Mouse (Mus musculus) embryonic facial prominence, embryonic 14.5 days (tissue): Measurements from ENCODE around the gene Blm. TPM values are rescaled to one million over a fixed set of nuclear protein-coding genes. Genes with fewer than 3 reads are reported as not detected.

Experiments used
- ATAC-seq: fragments of 200-750 bp; cut with Nextera tagmentation; 2 replicates; pipeline ENCODE4 v1.8.0; 2017; ENCODE audit warnings: low read depth, moderate number of reproducible peaks, moderate TSS enrichment
- DNase-seq: peaks from one replicate; pipeline ENCODE4 v3.0.0-alpha.2; 2015; ENCODE audit warnings: low spot score
- H3K27ac ChIP-seq: fragments of 300-500 bp; sonication (generic); replicated peaks from 2 replicates; pipeline ENCODE4 v1.5.1; 2014; ENCODE audit warnings: low read depth, mild to moderate bottlenecking, low read length, moderate library complexity
- H3K27me3 ChIP-seq: fragments of 300-500 bp; sonication (generic); replicated peaks from 2 replicates; pipeline ENCODE4 v1.6.1; 2014; ENCODE audit warnings: low read length; ENCODE audit not compliant: control insufficient read depth, insufficient read depth
- H3K36me3 ChIP-seq: fragments of 300-500 bp; sonication (generic); 2 replicates; pipeline ENCODE4 v1.6.1; 2014; ENCODE audit warnings: low read length, mixed read lengths; ENCODE audit not compliant: control insufficient read depth, insufficient read depth
- H3K4me1 ChIP-seq: fragments of 300-500 bp; sonication (generic); 2 replicates; pipeline ENCODE4 v1.6.1; 2014; ENCODE audit warnings: antibody characterized with exemption, low read length; ENCODE audit not compliant: control insufficient read depth, insufficient read depth
- H3K4me2 ChIP-seq: fragments of 300-500 bp; sonication (generic); 2 replicates; pipeline ENCODE4 v1.6.1; 2014; ENCODE audit warnings: low read depth, mild to moderate bottlenecking, low read length, moderate library complexity, mixed read lengths
- H3K4me3 ChIP-seq: fragments of 300-500 bp; sonication (generic); 2 replicates; pipeline ENCODE4 v1.5.1; 2014; ENCODE audit warnings: low read depth, mild to moderate bottlenecking, low read length
- H3K9ac ChIP-seq: fragments of 300-500 bp; sonication (generic); 2 replicates; pipeline ENCODE4 v1.6.1; 2014; ENCODE audit warnings: low read depth, mild to moderate bottlenecking, low read length, moderate library complexity, mixed read lengths
- H3K9me3 ChIP-seq: fragments of 300-500 bp; sonication (generic); 2 replicates; pipeline ENCODE4 v1.6.1; 2016; ENCODE audit warnings: low read length; ENCODE audit not compliant: control insufficient read depth
- WGBS: fragments of 180-500 bp; shearing (Covaris S2); extraction: QIAGEN DNeasy Blood & Tissue Kit; methylation state at CpG from one replicate; pipeline ENCODE4 v1.1.7; 2014; 5-methylcytosine and 5-hydroxymethylcytosine counted together
- polyA plus RNA-seq: library from polyadenylated mRNA; unstranded; fragments of >200 nt; fragmentation: Nextera tagmentation; extraction: Ambion mirVana; gene quantifications from 2 replicates; pipeline ENCODE4 v1.2.1, GENCODE M21; 2014

Gene Blm
- polyA plus RNA-seq, 1 experiment from 2014 or later: 13.1 TPM

- no peak overlapping the region for H3K4me2 ChIP-seq
- peaks cover 11% of the 10 kb centered on the region for H3K4me1 ChIP-seq
- ATAC-seq (no peak), DNase-seq (no peak)
- H3K9me3 ChIP-seq: no peaks in the 10 kb centered on the region
- H3K27ac ChIP-seq: no peak overlapping the region
- H3K27me3 ChIP-seq: no peaks in the 10 kb centered on the region
- H3K36me3 ChIP-seq: peaks cover 19% of the 10 kb centered on the region
- WGBS: 90% methylated on average over 5 of the region's 5 CpGs
- no peak overlapping the region for H3K4me3 ChIP-seq
- no peak overlapping the region for H3K9ac ChIP-seq
Measured at GRCm38 (mm10) chr7:80453997-80454396, 80.9 kb downstream of the Blm start.

GRCm38 (mm10) chr7:80453121-80453520, 81.8 kb downstream of the Blm start:
- Histone ChIP-seq H3K27me3 (no peaks in the 10 kb centered on the region), H3K4me2 (no peak overlapping the region), H3K4me1 (peaks cover 11% of the 10 kb centered on the region), H3K4me3 (no peak overlapping the region), H3K36me3 (peaks cover 19% of the 10 kb centered on the region), H3K9ac (no peak overlapping the region), H3K27ac (no peak overlapping the region), H3K9me3 (no peaks in the 10 kb centered on the region)
- 94% methylated on average over 3 of the region's 3 CpGs for WGBS
- DNase-seq: no peak
- ATAC-seq: no peak

- 83% methylated on average over 5 of the region's 5 CpGs for WGBS
- Histone ChIP-seq H3K36me3 (peaks cover 19% of the 10 kb centered on the region), H3K27me3 (no peaks in the 10 kb centered on the region), H3K27ac (no peak overlapping the region), H3K9ac (no peak overlapping the region), H3K9me3 (no peaks in the 10 kb centered on the region), H3K4me1 (peaks cover 11% of the 10 kb centered on the region), H3K4me3 (no peak overlapping the region), H3K4me2 (no peak overlapping the region)
- ATAC-seq (no peak), DNase-seq (no peak)
Measured at GRCm38 (mm10) chr7:80452241-80452640, 82.7 kb downstream of the Blm start.

GRCm38 (mm10) chr7:80451550-80452232, 83.2 kb downstream of the Blm start:
- no peak for ATAC-seq
- H3K9me3 ChIP-seq: no peaks in the 10 kb centered on the region

GRCm38 (mm10) chr7:80450354-80450753, 84.6 kb downstream of the Blm start:
- no peak overlapping the region for H3K9ac ChIP-seq
- H3K9me3 ChIP-seq: no peaks in the 10 kb centered on the region
- no peaks in the 10 kb centered on the region for H3K4me1 ChIP-seq
- H3K4me3 ChIP-seq: no peak overlapping the region
- peaks cover 19% of the 10 kb centered on the region for H3K36me3 ChIP-seq
- H3K27me3 ChIP-seq: no peaks in the 10 kb centered on the region
- WGBS: 67% methylated on average over 4 of the region's 4 CpGs
- H3K4me2 ChIP-seq: no peak overlapping the region
- ATAC-seq: no peak
- no peak for DNase-seq
- H3K27ac ChIP-seq: no peak overlapping the region

More at GRCm38 (mm10) chr7:80451550-80452232, 83.2 kb downstream of the Blm start:
- Histone ChIP-seq H3K4me1 (peaks cover 7% of the 10 kb centered on the region), H3K36me3 (peaks cover 19% of the 10 kb centered on the region), H3K27me3 (no peaks in the 10 kb centered on the region), H3K4me2 (no peak overlapping the region), H3K27ac (no peak overlapping the region), H3K9ac (no peak overlapping the region), H3K4me3 (no peak overlapping the region)
- 62% methylated on average over 3 of the region's 3 CpGs for WGBS
- DNase-seq: no peak

- no peak overlapping the region for H3K4me2 ChIP-seq
- ATAC-seq (no peak), DNase-seq (no peak)
- no peak overlapping the region for H3K4me3 ChIP-seq
- H3K4me1 ChIP-seq: no peaks in the 10 kb centered on the region
- no peak overlapping the region for H3K27ac ChIP-seq
- H3K27me3 ChIP-seq: no peaks in the 10 kb centered on the region
- 71% methylated on average over 6 of the region's 6 CpGs for WGBS
- H3K9me3 ChIP-seq: no peaks in the 10 kb centered on the region
- H3K36me3 ChIP-seq: peaks cover 16% of the 10 kb centered on the region
- H3K9ac ChIP-seq: no peak overlapping the region
Measured at GRCm38 (mm10) chr7:80449620-80450091, 85.3 kb downstream of the Blm start.

- Histone ChIP-seq H3K4me2 (no peak overlapping the region), H3K36me3 (0 out of 2 replicates have a peak, but pooled peaks cover 3% of the 10 kb centered on the region), H3K9me3 (no peaks in the 10 kb centered on the region), H3K4me3 (no peak overlapping the region), H3K27ac (no peak overlapping the region), H3K4me1 (peaks cover 9% of the 10 kb centered on the region), H3K9ac (no peak overlapping the region), H3K27me3 (no peaks in the 10 kb centered on the region)
- WGBS: 95% methylated on average over 8 of the region's 8 CpGs
- ATAC-seq: no peak
- DNase-seq: no peak
Measured at GRCm38 (mm10) chr7:80447336-80447735, 87.6 kb downstream of the Blm start.

- no peak overlapping the region for H3K4me2 ChIP-seq
Measured at GRCm38 (mm10) chr7:80446221-80446878, 88.6 kb downstream of the Blm start.

More at GRCm38 (mm10) chr7:80446221-80446878, 88.6 kb downstream of the Blm start:
- Histone ChIP-seq H3K27me3 (no peaks in the 10 kb centered on the region), H3K9ac (no peak overlapping the region), H3K4me3 (no peak overlapping the region), H3K36me3 (no peaks in the 10 kb centered on the region), H3K27ac (no peak overlapping the region), H3K4me1 (peaks cover 17% of the 10 kb centered on the region), H3K9me3 (no peaks in the 10 kb centered on the region)
- 77% methylated on average over 7 of the region's 7 CpGs for WGBS
- DNase-seq (no peak), ATAC-seq (no peak)
